Mouse (Mus musculus): ENCODE measurements around the gene Trim9.

The Trim9 gene

DNA sequence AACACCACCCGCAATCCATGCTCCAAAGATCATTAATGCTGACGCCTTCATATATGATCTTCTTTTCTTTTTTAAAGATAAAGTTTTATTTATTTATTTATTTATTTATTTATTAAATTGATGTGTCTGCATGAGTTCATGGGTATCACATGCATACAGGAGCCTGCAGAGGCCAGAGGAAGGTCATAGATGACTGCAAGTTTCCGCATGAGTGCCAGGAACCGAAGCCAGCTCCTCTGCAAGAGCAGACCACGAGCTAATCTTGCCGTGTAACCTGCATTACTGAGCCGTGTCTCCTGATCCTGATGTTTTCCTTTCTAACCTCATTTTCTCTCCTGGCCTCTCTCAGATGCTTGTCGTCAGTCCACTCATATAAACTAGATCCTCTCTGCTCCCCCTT, 133.1 kb downstream of the Trim9 start:
- in situ Hi-C loops (cut with MboI, MseI) = no loop called here

GRCm38 (mm10) chr12:70213601-70214000, 133.8 kb downstream of the Trim9 start:
- in situ Hi-C loops (cut with MboI, MseI) = no loop called here

- in situ Hi-C loops (cut with MboI, MseI) = no loop called here
These were observed 134.9 kb downstream of the Trim9 start for GRCm38 (mm10) chr12:70212501-70212900.

- in situ Hi-C loops (cut with MboI, MseI) = no loop called here
These were observed 139.2 kb downstream of the Trim9 start for GRCm38 (mm10) chr12:70208214-70208613.

GRCm38 (mm10) chr12:70204433-70204832, 143.0 kb downstream of the Trim9 start:
- in situ Hi-C loops (cut with MboI, MseI) = no loop called here

GRCm38 (mm10) chr12:70201926-70202529, 145.4 kb downstream of the Trim9 start:
- in situ Hi-C loops (cut with MboI, MseI) = no loop called here

- in situ Hi-C loops (cut with MboI, MseI) = no loop called here
These were observed 151.1 kb downstream of the Trim9 start for GRCm38 (mm10) chr12:70196341-70196740.

DNA sequence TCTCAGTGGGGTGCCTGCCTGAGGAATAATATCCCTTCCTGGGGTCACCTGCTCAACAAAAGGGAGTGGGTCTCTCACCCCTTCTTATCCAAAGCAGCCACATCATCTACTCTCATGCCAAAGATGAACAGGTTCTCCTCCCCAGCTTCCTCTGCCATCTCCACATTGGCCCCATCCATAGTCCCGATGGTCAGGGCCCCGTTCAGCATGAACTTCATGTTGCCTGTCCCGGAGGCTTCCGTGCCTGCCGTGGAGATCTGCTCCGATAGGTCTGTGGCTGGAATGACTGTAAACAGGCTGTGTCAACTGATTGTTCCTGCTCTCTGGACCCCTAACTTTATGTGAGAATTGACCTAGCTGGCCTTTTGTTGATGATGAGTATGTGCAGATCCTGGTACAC, 152.0 kb downstream of the Trim9 start:
- in situ Hi-C loops (cut with MboI, MseI) = no loop called here

All from T-helper 1 cell (primary cell).